Mouse (Mus musculus) forebrain, embryonic 14.5 days (tissue): ENCODE measurements around the gene Fndc4. TPM values are rescaled to one million over a fixed set of nuclear protein-coding genes. Genes with fewer than 3 reads are reported as not detected.

ENCODE experiments used
- ATAC-seq: fragments of 200-750 bp; cut with Nextera tagmentation; 2 replicates; pipeline ENCODE4 v1.8.0; 2017; ENCODE audit warnings: mild to moderate bottlenecking, moderate library complexity
- DNase-seq: peaks from one replicate; pipeline ENCODE4 v3.0.0-alpha.2; 2015; ENCODE audit warnings: low spot score
- H3K27ac ChIP-seq: fragments of 300-500 bp; sonication (generic); 2 replicates; pipeline ENCODE4 v1.5.1; 2014; ENCODE audit warnings: low read depth, mild to moderate bottlenecking, control low read depth, low read length, moderate library complexity
- H3K27me3 ChIP-seq: fragments of 300-500 bp; sonication (generic); replicated peaks from 2 replicates; pipeline ENCODE4 v1.6.1; 2014; ENCODE audit warnings: low read length, control low read depth, mixed read lengths; ENCODE audit not compliant: control insufficient read depth, insufficient read depth
- H3K36me3 ChIP-seq: fragments of 300-500 bp; sonication (generic); 2 replicates; pipeline ENCODE4 v1.6.1; 2014; ENCODE audit warnings: low read length, control low read depth; ENCODE audit not compliant: control insufficient read depth, insufficient read depth
- H3K4me1 ChIP-seq: fragments of 300-500 bp; sonication (generic); 2 replicates; pipeline ENCODE4 v1.6.1; 2014; ENCODE audit warnings: antibody characterized with exemption, low read length, control low read depth; ENCODE audit not compliant: control insufficient read depth, insufficient read depth
- H3K4me2 ChIP-seq: fragments of 300-500 bp; sonication (generic); 2 replicates; pipeline ENCODE4 v1.6.1; 2014; ENCODE audit warnings: mild to moderate bottlenecking, control low read depth, low read length
- H3K4me3 ChIP-seq: fragments of 300-500 bp; sonication (generic); 2 replicates; pipeline ENCODE4 v1.5.1; 2014; ENCODE audit warnings: low read depth, low read length, control low read depth
- H3K9ac ChIP-seq: fragments of 300-500 bp; sonication (generic); 2 replicates; pipeline ENCODE4 v1.6.1; 2014; ENCODE audit warnings: mild to moderate bottlenecking, low read length, control low read depth, moderate library complexity
- H3K9me3 ChIP-seq: fragments of 300-500 bp; sonication (generic); replicated peaks from 2 replicates; pipeline ENCODE4 v1.6.1; 2016; ENCODE audit warnings: low read length, control low read depth, mixed read lengths; ENCODE audit not compliant: control insufficient read depth
- WGBS: fragments of 180-500 bp; shearing (Covaris S2); extraction: QIAGEN DNeasy Blood & Tissue Kit; methylation state at CpG from one replicate; pipeline ENCODE4 v1.1.7; 2014; 5-methylcytosine and 5-hydroxymethylcytosine counted together
- polyA plus RNA-seq: library from polyadenylated mRNA; unstranded; fragments of >200 nt; fragmentation: Nextera tagmentation; extraction: Ambion mirVana; gene quantifications from 2 replicates; pipeline ENCODE4 v1.2.1, GENCODE M21; 2014

Gene Fndc4
- polyA plus RNA-seq, 1 experiment from 2014 or later: 72.6 TPM

GRCm38 (mm10) chr5:31279245-31279988, 16.5 kb downstream of the Fndc4 start:
- no peaks in the 10 kb centered on the region for H3K27me3 ChIP-seq
- H3K4me1 ChIP-seq: no peaks in the 10 kb centered on the region
- no peak overlapping the region for H3K4me3 ChIP-seq
- H3K9me3 ChIP-seq: no peaks in the 10 kb centered on the region
- 88% methylated on average over 20 of the region's 20 CpGs for WGBS
- no peak overlapping the region for H3K9ac ChIP-seq
- ATAC-seq: no peak
- H3K27ac ChIP-seq: no peak overlapping the region
- DNase-seq: no peak
- H3K36me3 ChIP-seq: peaks cover 84% of the 10 kb centered on the region
- H3K4me2 ChIP-seq: no peak overlapping the region

GRCm38 (mm10) chr5:31273018-31273417, 22.9 kb downstream of the Fndc4 start:
- Histone ChIP-seq H3K36me3 (peaks cover 80% of the 10 kb centered on the region), H3K27ac (no peak overlapping the region), H3K4me1 (no peaks in the 10 kb centered on the region), H3K9me3 (no peaks in the 10 kb centered on the region), H3K27me3 (no peaks in the 10 kb centered on the region), H3K4me2 (no peak overlapping the region), H3K9ac (no peak overlapping the region), H3K4me3 (no peak overlapping the region)
- ATAC-seq (no peak), DNase-seq (no peak)
- WGBS: 89% methylated on average over 6 of the region's 6 CpGs

DNA sequence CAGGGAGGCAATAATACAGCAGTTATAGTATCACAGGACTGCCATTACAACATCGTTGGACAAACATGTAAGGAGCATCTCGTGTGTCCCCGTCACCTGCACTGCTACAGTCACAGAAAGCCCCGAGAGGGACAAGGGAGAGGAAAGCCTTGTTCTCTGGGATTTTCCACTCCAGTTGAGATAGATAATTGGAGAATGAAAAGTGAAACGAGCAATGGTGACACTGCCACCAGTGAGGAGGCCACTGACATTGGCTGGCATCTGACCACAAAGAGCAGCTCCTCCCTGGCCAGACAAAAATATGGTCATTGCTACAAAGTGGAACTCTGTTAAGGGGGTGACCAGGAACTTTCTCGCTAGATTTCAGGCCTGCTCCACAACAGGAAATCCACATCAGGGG, 28.2 kb downstream of the Fndc4 start:
- H3K4me3 ChIP-seq: no peak overlapping the region
- WGBS: 43% methylated on average over 6 of the region's 6 CpGs
- no peaks in the 10 kb centered on the region for H3K27me3 ChIP-seq
- DNase-seq (no peak), ATAC-seq (no peak)
- no peak overlapping the region for H3K27ac ChIP-seq
- peaks cover 91% of the 10 kb centered on the region for H3K36me3 ChIP-seq
- no peaks in the 10 kb centered on the region for H3K9me3 ChIP-seq
- no peak overlapping the region for H3K9ac ChIP-seq
- H3K4me1 ChIP-seq: no peaks in the 10 kb centered on the region
- no peak overlapping the region for H3K4me2 ChIP-seq

- 89% methylated on average over 7 of the region's 7 CpGs for WGBS
- H3K4me2 ChIP-seq: no peak overlapping the region
- no peak overlapping the region for H3K4me3 ChIP-seq
- no peak for ATAC-seq
- no peaks in the 10 kb centered on the region for H3K9me3 ChIP-seq
- H3K9ac ChIP-seq: no peak overlapping the region
- no peak for DNase-seq
- H3K36me3 ChIP-seq: peaks cover 93% of the 10 kb centered on the region
- no peak overlapping the region for H3K27ac ChIP-seq
- no peaks in the 10 kb centered on the region for H3K4me1 ChIP-seq
- no peaks in the 10 kb centered on the region for H3K27me3 ChIP-seq
Measured at GRCm38 (mm10) chr5:31266101-31266500, 29.8 kb downstream of the Fndc4 start.

DNA sequence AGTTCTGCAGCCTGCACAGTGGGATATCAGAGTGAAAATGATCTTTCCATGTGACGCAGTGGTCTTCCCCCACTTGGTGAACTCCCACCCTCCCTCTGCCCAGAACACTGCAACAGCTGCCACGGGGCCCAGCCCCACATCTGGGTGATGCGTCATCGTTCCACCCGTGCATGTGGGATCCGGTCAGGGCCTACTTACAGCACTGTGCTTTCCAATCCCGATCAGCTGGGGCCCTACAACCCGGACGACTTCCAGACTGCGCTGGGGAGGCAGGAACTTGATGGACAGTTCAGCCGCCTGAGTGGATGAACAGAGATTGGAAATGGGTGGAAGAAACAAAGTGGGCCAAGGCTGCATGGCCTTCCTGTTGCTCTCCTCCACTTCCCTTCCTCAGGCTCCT, 38.3 kb downstream of the Fndc4 start:
- Histone ChIP-seq H3K9ac (no peak overlapping the region), H3K36me3 (peaks cover 79% of the 10 kb centered on the region), H3K4me1 (no peaks in the 10 kb centered on the region), H3K4me2 (no peak overlapping the region), H3K9me3 (no peaks in the 10 kb centered on the region), H3K27ac (no peak overlapping the region), H3K4me3 (no peak overlapping the region), H3K27me3 (no peaks in the 10 kb centered on the region)
- WGBS: 88% methylated on average over 11 of the region's 11 CpGs
- ATAC-seq: no peak
- no peak for DNase-seq

- H3K4me3 ChIP-seq: no peak overlapping the region
- H3K9ac ChIP-seq: no peak overlapping the region
- WGBS: 91% methylated on average over 2 of the region's 2 CpGs
- ATAC-seq (no peak), DNase-seq (no peak)
- H3K36me3 ChIP-seq: peaks cover 75% of the 10 kb centered on the region
- H3K9me3 ChIP-seq: no peaks in the 10 kb centered on the region
- H3K27me3 ChIP-seq: no peaks in the 10 kb centered on the region
- H3K27ac ChIP-seq: no peak overlapping the region
- no peak overlapping the region for H3K4me2 ChIP-seq
- H3K4me1 ChIP-seq: peaks cover 6% of the 10 kb centered on the region; the same call in 1 of the 2 replicates
Measured at GRCm38 (mm10) chr5:31255971-31256370, 39.9 kb downstream of the Fndc4 start.

- 92% methylated on average over 2 of the region's 2 CpGs for WGBS
- H3K4me1 ChIP-seq: peaks cover 6% of the 10 kb centered on the region; the same call in 1 of the 2 replicates
- H3K36me3 ChIP-seq: peaks cover 75% of the 10 kb centered on the region
- H3K4me2 ChIP-seq: no peak overlapping the region
- H3K27me3 ChIP-seq: no peaks in the 10 kb centered on the region
- H3K27ac ChIP-seq: no peak overlapping the region
- H3K9ac ChIP-seq: no peak overlapping the region
- no peak for ATAC-seq
- H3K9me3 ChIP-seq: no peaks in the 10 kb centered on the region
- no peak overlapping the region for H3K4me3 ChIP-seq
- DNase-seq: no peak
Measured at GRCm38 (mm10) chr5:31255381-31255780, 40.5 kb downstream of the Fndc4 start.

DNA sequence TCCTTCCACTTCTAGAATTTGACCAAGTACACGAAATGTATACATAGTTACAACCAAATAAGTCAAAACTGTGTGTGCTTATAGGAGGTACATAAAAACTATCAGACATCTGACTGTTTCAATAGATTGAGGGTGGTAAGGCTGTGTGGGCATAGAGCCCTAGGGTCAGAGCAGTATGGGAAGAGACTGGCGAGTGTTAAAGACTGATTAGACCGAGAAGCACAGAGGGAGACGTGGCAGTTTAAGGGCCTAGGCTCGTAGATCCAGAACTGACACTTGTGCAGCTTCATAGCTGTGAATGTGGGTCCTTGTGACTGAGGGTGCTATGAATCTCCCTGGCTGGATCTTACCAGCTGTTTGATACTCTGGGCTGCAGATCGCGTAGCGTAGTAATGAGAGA, 41.0 kb downstream of the Fndc4 start:
- H3K36me3 ChIP-seq: peaks cover 75% of the 10 kb centered on the region
- no peak overlapping the region for H3K4me3 ChIP-seq
- no peak overlapping the region for H3K4me2 ChIP-seq
- WGBS: 85% methylated on average over 8 of the region's 8 CpGs
- no peaks in the 10 kb centered on the region for H3K9me3 ChIP-seq
- peaks cover 6% of the 10 kb centered on the region; the same call in 1 of the 2 replicates for H3K4me1 ChIP-seq
- ATAC-seq (no peak), DNase-seq (no peak)
- no peaks in the 10 kb centered on the region for H3K27me3 ChIP-seq
- H3K9ac ChIP-seq: no peak overlapping the region
- H3K27ac ChIP-seq: no peak overlapping the region

GRCm38 (mm10) chr5:31254452-31254851, 41.4 kb downstream of the Fndc4 start:
- Histone ChIP-seq H3K9me3 (no peaks in the 10 kb centered on the region), H3K4me1 (peaks cover 6% of the 10 kb centered on the region; the same call in 1 of the 2 replicates), H3K27me3 (no peaks in the 10 kb centered on the region), H3K4me3 (no peak overlapping the region), H3K36me3 (peaks cover 75% of the 10 kb centered on the region), H3K27ac (no peak overlapping the region), H3K9ac (no peak overlapping the region), H3K4me2 (no peak overlapping the region)
- DNase-seq: no peak
- WGBS: 89% methylated on average over 7 of the region's 7 CpGs
- no peak for ATAC-seq
